Mouse (Mus musculus) CH12.LX (cell line): ENCODE data around the gene Fbxo28. TPM values are rescaled to one million over a fixed set of nuclear protein-coding genes. Genes with fewer than 3 reads are reported as not detected.

Experiments used
- DNase-seq: peaks from one replicate; pipeline ENCODE4 v3.0.0-alpha.2; 2013; ENCODE audit errors: extremely low read depth
- H3K27ac ChIP-seq: 2 replicates; pipeline ENCODE4 v1.5.1; 2012; ENCODE audit warnings: low read depth, mild to moderate bottlenecking, control low read depth, moderate library complexity; ENCODE audit not compliant: insufficient read depth
- H3K27me3 ChIP-seq: replicated peaks from 2 replicates; pipeline ENCODE3; 2012; ENCODE audit warnings: inconsistent platforms
- H3K36me3 ChIP-seq, 2 experiments: replicated peaks in 1 of 2; 2 replicates each; pipeline versions ENCODE3 to v1.6.1; 2012; ENCODE audit warnings: inconsistent platforms in 1 of 2, low read length in 1 of 2, mild to moderate bottlenecking in 1 of 2, mixed read lengths in 1 of 2, moderate library complexity in 1 of 2; ENCODE audit not compliant: control insufficient read depth in 1 of 2, insufficient read depth in 1 of 2
- H3K4me1 ChIP-seq, 2 experiments: 2 replicates each; pipeline ENCODE4 v1.6.1; 2012; ENCODE audit warnings: inconsistent platforms in 1 of 2, moderate library complexity in 1 of 2; ENCODE audit not compliant: insufficient read depth in 2 of 2, control insufficient read depth in 1 of 2
- H3K4me2 ChIP-seq: 2 replicates; pipeline ENCODE4 v1.6.1; 2012; ENCODE audit warnings: low read depth, mild to moderate bottlenecking, control low read depth; ENCODE audit not compliant: poor library complexity, insufficient read depth, severe bottlenecking
- H3K4me3 ChIP-seq, 3 experiments: fragments of 150-350 bp in 1 of 3; sonication (generic) in 1 of 3; replicated peaks in 1 of 3; 2 replicates each; pipeline versions ENCODE3 to v1.5.1; 2011 to 2012; ENCODE audit warnings: low read depth in 2 of 3, low read length in 2 of 3, mild to moderate bottlenecking in 2 of 3, moderate library complexity in 2 of 3, control low read depth in 1 of 3, improper control_type of control experiment in 1 of 3, inconsistent platforms in 1 of 3, mixed read lengths in 1 of 3; ENCODE audit not compliant: poor library complexity in 1 of 3
- H3K79me2 ChIP-seq: replicated peaks from 2 replicates; pipeline ENCODE4 v1.6.1; 2012; ENCODE audit warnings: mild to moderate bottlenecking, moderate library complexity; ENCODE audit not compliant: control insufficient read depth, poor library complexity, insufficient read depth, severe bottlenecking; ENCODE audit errors: extremely low read depth
- H3K9ac ChIP-seq: 2 replicates; pipeline ENCODE4 v1.6.1; 2012; ENCODE audit warnings: low read depth, mild to moderate bottlenecking, control low read depth, moderate library complexity; ENCODE audit not compliant: insufficient read depth
- H3K9me3 ChIP-seq: replicated peaks from 2 replicates; pipeline ENCODE3; 2012; ENCODE audit warnings: low read length, inconsistent platforms, mixed read lengths
- BHLHE40 ChIP-seq: IDR thresholded peaks from 2 replicates; pipeline ENCODE4 v1.6.1; 2011; ENCODE audit warnings: mild to moderate bottlenecking, low read depth, low read length, improper control_type of control experiment
- E2F4 ChIP-seq: IDR thresholded peaks from 2 replicates; pipeline ENCODE4 v1.6.1; 2011; ENCODE audit warnings: low read depth, low read length, improper control_type of control experiment; ENCODE audit not compliant: insufficient replicate concordance
- HCFC1 ChIP-seq: IDR thresholded peaks from 2 replicates; pipeline ENCODE4 v1.6.1; 2012; ENCODE audit warnings: low read depth, mild to moderate bottlenecking, inconsistent platforms, low read length, improper control_type of control experiment
- IRF4 ChIP-seq: IDR thresholded peaks from 2 replicates; pipeline ENCODE4 v1.6.1; 2014; ENCODE audit warnings: low read depth, mild to moderate bottlenecking, inconsistent platforms, low read length, improper control_type of control experiment
- JUN ChIP-seq: IDR thresholded peaks from 2 replicates; pipeline ENCODE4 v1.6.1; 2011; ENCODE audit warnings: low read depth, mild to moderate bottlenecking, low read length, improper control_type of control experiment, moderate library complexity; ENCODE audit not compliant: insufficient read depth
- JUND ChIP-seq: conservative IDR thresholded peaks from 2 replicates; pipeline ENCODE4 v1.6.1; 2011; ENCODE audit warnings: low read depth, low read length, improper control_type of control experiment
- KAT2A ChIP-seq: IDR thresholded peaks from 2 replicates; pipeline ENCODE4 v1.6.1; 2012; ENCODE audit warnings: low read length, improper control_type of control experiment, inconsistent platforms; ENCODE audit not compliant: insufficient replicate concordance
- MAX ChIP-seq: IDR thresholded peaks from 2 replicates; pipeline ENCODE4 v1.6.1; 2011; ENCODE audit warnings: low read length, improper control_type of control experiment
- MAZ ChIP-seq: IDR thresholded peaks from 2 replicates; pipeline ENCODE4 v1.6.1; 2012; ENCODE audit warnings: low read depth, mild to moderate bottlenecking, inconsistent platforms, low read length, improper control_type of control experiment, moderate library complexity
- MEF2A ChIP-seq: IDR thresholded peaks from 2 replicates; pipeline ENCODE4 v1.6.1; 2014; ENCODE audit warnings: low read depth, mild to moderate bottlenecking, inconsistent platforms, low read length, improper control_type of control experiment, borderline replicate concordance
- MXI1 ChIP-seq: IDR thresholded peaks from 2 replicates; pipeline ENCODE4 v1.6.1; 2011; ENCODE audit warnings: mild to moderate bottlenecking, low read depth, low read length, improper control_type of control experiment
- MYC ChIP-seq: IDR thresholded peaks from 2 replicates; pipeline ENCODE4 v1.6.1; 2011; ENCODE audit warnings: low read depth, mild to moderate bottlenecking, improper control_type of control experiment, low read length
- NRF1 ChIP-seq: IDR thresholded peaks from 2 replicates; pipeline ENCODE4 v1.6.1; 2014; ENCODE audit warnings: low read depth, mild to moderate bottlenecking, inconsistent platforms, low read length, improper control_type of control experiment, moderate library complexity
- PAX5 ChIP-seq: IDR thresholded peaks from 2 replicates; pipeline ENCODE4 v1.6.1; 2012; ENCODE audit warnings: low read length, inconsistent platforms, mixed read lengths
- POLR2A ChIP-seq: IDR thresholded peaks from 2 replicates; pipeline ENCODE4 v1.6.1; 2011; ENCODE audit warnings: low read depth, mild to moderate bottlenecking, improper control_type of control experiment, low read length
- RAD21 ChIP-seq: IDR thresholded peaks from 2 replicates; pipeline ENCODE4 v1.6.1; 2011; ENCODE audit warnings: low read depth, mild to moderate bottlenecking, low read length, improper control_type of control experiment, moderate library complexity
- RCOR1 ChIP-seq: conservative IDR thresholded peaks from 2 replicates; pipeline ENCODE4 v1.6.1; 2012; ENCODE audit warnings: low read depth, mild to moderate bottlenecking, inconsistent platforms, low read length, improper control_type of control experiment
- SIN3A ChIP-seq: IDR thresholded peaks from 2 replicates; pipeline ENCODE4 v1.6.1; 2012; ENCODE audit warnings: low read length, improper control_type of control experiment, inconsistent platforms
- TBP ChIP-seq: conservative IDR thresholded peaks from 2 replicates; pipeline ENCODE4 v1.6.1; 2011; ENCODE audit warnings: low read depth, low read length, improper control_type of control experiment
- TCF12 ChIP-seq: IDR thresholded peaks from 2 replicates; pipeline ENCODE4 v1.6.1; 2014; ENCODE audit warnings: low read depth, mild to moderate bottlenecking, inconsistent platforms, low read length, improper control_type of control experiment
- USF1 ChIP-seq: IDR thresholded peaks from 2 replicates; pipeline ENCODE4 v1.6.1; 2014; ENCODE audit warnings: low read depth, mild to moderate bottlenecking, inconsistent platforms, low read length, improper control_type of control experiment
- ZC3H11A ChIP-seq: IDR thresholded peaks from 2 replicates; pipeline ENCODE4 v1.6.1; 2012; ENCODE audit warnings: low read depth, mild to moderate bottlenecking, inconsistent platforms, low read length, improper control_type of control experiment
- ZKSCAN1 ChIP-seq: IDR thresholded peaks from 2 replicates; pipeline ENCODE4 v1.6.1; 2012; ENCODE audit warnings: low read depth, inconsistent platforms, low read length, improper control_type of control experiment, borderline replicate concordance
- ZMIZ1 ChIP-seq: IDR thresholded peaks from 2 replicates; pipeline ENCODE4 v1.6.1; 2012; ENCODE audit warnings: low read depth, mild to moderate bottlenecking, inconsistent platforms, low read length, improper control_type of control experiment
- dilution Hi-C: fragments of 300-500 bp; cut with MboI; formaldehyde crosslinking; loops from 2 replicates; pipeline ENCODE4 v1.14.3; 2020; ENCODE audit warnings: low sequenced_read_pairs; ENCODE audit not compliant: extremely low pct_unique_long_range_greater_than_20kb, extremely low pct_ligation_motif_present
- in situ Hi-C: fragments of 300-500 bp; cut with MboI; formaldehyde crosslinking; loops from 3 replicates; pipeline ENCODE4 v1.14.3; 2019; ENCODE audit warnings: low sequenced_read_pairs, low pct_ligation_motif_present, low pct_unique_long_range_greater_than_20kb, mixed read lengths
- polyA plus RNA-seq: library from polyadenylated mRNA; unstranded; fragments of >175 nt; gene quantifications from 2 replicates; pipeline ENCODE4 v1.2.1, GENCODE M21; 2012; ENCODE audit warnings: low read depth; ENCODE audit not compliant: insufficient read length
- total RNA-seq, 2 experiments: library from RNA; depleted of rRNA; stranded (reverse); fragments of 300-350 nt in 1 of 2; fragments of >200 nt in 1 of 2; gene quantifications; 2 replicates each; pipeline ENCODE4 v1.2.3; 2012 to 2014

The Fbxo28 gene
- total and polyA plus RNA-seq, 3 experiments: 11.9 to 13.3 (median 12.6) TPM

GRCm38 (mm10) chr1:182296816-182297215 is 44.6 kb downstream of the Fbxo28 start:
- Histone ChIP-seq H3K9ac (no peak overlapping the region), H3K27me3 (no peaks in the 10 kb centered on the region), H3K4me2 (no peak overlapping the region), H3K27ac (no peak overlapping the region), H3K4me3 (no peak overlapping the region), H3K79me2 (no peaks in the 10 kb centered on the region), H3K36me3 (no peaks in the 10 kb centered on the region), H3K9me3 (peaks cover 2% of the 10 kb centered on the region), H3K4me1 (peaks cover 0 to 2% of the 10 kb centered on the region in 2 experiments; a peak in 1 of 4 replicates)
- in situ Hi-C loops: no loop called here
- dilution Hi-C loops: no loop called here
- TF ChIP-seq TBP (no peak), JUN (no peak), MAZ (no peak), MYC (no peak), KAT2A (no peak), RAD21 (no peak), MXI1 (no peak), USF1 (no peak), BHLHE40 (no peak), ZMIZ1 (no peak), NRF1 (no peak), MAX (no peak), ZC3H11A (no peak), JUND (no peak)
- DNase-seq: no peak

DNA sequence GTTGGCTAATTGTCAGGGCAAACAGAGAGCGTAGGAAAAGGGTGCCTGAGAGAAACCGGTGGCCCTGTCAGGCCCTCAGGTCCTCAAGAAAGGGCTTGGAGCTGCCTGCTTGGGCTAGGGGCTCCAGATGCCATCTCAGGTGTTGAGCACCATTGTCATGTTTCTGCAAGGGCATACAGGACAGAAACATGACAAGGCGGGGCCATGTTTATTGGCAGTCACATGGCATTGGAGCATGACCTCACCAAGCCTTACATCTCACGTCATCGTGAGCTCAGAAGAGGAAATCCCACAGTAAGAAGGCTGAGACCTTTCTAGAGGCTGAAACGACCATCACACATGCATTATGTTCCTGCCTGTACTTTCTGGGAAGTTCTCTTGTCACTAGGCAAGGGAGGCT is 45.3 kb downstream of the Fbxo28 start:
- dilution Hi-C loops: no loop called here
- Histone ChIP-seq H3K79me2 (no peaks in the 10 kb centered on the region), H3K4me2 (no peak overlapping the region), H3K9ac (no peak overlapping the region), H3K9me3 (peaks cover 2% of the 10 kb centered on the region), H3K27ac (no peak overlapping the region), H3K36me3 (no peaks in the 10 kb centered on the region)
- TF ChIP-seq MAZ: no peak
- TF ChIP-seq, all 38 proteins: peak for 0
- H3K4me3 ChIP-seq: no peak overlapping the region
- in situ Hi-C loops: no loop called here
- no peaks in the 10 kb centered on the region for H3K4me1 ChIP-seq
- DNase-seq: no peak
- H3K27me3 ChIP-seq: no peaks in the 10 kb centered on the region

DNA sequence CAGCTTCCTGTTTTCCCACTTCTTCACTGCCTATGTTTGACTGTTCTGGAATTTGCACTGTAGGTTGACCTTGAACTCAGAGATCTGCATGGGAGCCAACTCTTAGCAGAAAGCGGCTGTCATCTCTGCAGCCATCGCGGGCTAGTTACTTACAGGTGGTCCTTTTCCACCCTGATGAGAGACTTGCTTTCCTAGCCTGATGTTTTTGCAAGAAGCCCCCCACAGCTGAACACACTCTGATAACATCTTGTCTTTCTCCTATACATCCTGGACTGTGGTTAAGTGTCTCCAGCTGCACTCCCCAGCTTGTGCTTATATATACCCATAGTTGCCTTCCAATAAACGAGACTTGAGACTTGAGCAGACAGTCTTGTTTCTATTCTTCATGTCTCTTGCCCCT is 49.1 kb downstream of the Fbxo28 start:
- Histone ChIP-seq H3K9ac (no peak overlapping the region), H3K27ac (no peak overlapping the region), H3K27me3 (no peaks in the 10 kb centered on the region), H3K79me2 (no peaks in the 10 kb centered on the region), H3K4me2 (no peak overlapping the region), H3K4me1 (peaks cover 0 to 4% of the 10 kb centered on the region in 2 experiments; a peak in 1 of 4 replicates), H3K36me3 (no peaks in the 10 kb centered on the region), H3K4me3 (no peak overlapping the region), H3K9me3 (peaks cover 2% of the 10 kb centered on the region)
- TF ChIP-seq RCOR1: no peak
- TF ChIP-seq KAT2A: no peak
- no peak for TF ChIP-seq TCF12
- TF ChIP-seq TBP: no peak
- TF ChIP-seq ZKSCAN1: no peak
- no peak for TF ChIP-seq SIN3A
- no peak for TF ChIP-seq NRF1
- TF ChIP-seq MYC: no peak
- no peak for TF ChIP-seq PAX5
- TF ChIP-seq POLR2A: no peak
- no peak for TF ChIP-seq MEF2A
- no peak for TF ChIP-seq IRF4
- TF ChIP-seq JUN: no peak
- TF ChIP-seq RAD21: no peak
- no peak for TF ChIP-seq E2F4
- no peak for TF ChIP-seq USF1
- TF ChIP-seq HCFC1: no peak
- in situ Hi-C loops: no loop called here
- dilution Hi-C loops: no loop called here
- no peak for DNase-seq
